Mouse (Mus musculus) gastrocnemius, adult 18-20 months (tissue): ENCODE data around the gene Oas3. TPM values are rescaled to one million over a fixed set of nuclear protein-coding genes. Genes with fewer than 3 reads are reported as not detected.

Experiments used
- DNase-seq: peaks from one replicate; pipeline ENCODE4 v3.0.0; 2021; ENCODE audit warnings: low spot score
- total RNA-seq, 2 experiments: library from RNA; stranded (reverse); gene quantifications; 2 replicates each; pipeline ENCODE4 v1.2.3; 2021

The Oas3 gene
- total RNA-seq, 2 experiments from 2014 or later, result not detected

GRCm38 (mm10) chr5:120754215-120754614 is 23.2 kb downstream of the Oas3 start:
- DNase-seq, result no peak

DNA sequence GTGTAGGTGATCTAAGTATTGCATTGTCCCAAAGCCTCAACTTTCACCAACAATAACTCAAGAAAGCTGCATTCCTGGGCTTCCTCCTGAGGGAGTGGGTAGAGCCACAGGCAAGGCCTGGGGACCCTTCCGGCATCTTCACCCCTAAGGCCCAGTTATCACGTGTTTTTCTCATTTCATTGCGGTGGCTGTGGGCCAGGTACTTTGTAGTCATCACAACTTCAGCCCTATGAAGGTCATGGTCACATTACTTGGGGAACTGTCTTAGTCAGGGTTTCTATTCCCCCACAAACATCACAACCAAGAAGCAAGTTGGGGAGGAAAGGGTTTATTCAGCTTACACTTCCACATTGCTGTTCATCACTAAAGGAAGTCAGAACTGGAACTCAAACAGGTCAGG is 24.7 kb downstream of the Oas3 start:
- DNase-seq, result no peak

DNA sequence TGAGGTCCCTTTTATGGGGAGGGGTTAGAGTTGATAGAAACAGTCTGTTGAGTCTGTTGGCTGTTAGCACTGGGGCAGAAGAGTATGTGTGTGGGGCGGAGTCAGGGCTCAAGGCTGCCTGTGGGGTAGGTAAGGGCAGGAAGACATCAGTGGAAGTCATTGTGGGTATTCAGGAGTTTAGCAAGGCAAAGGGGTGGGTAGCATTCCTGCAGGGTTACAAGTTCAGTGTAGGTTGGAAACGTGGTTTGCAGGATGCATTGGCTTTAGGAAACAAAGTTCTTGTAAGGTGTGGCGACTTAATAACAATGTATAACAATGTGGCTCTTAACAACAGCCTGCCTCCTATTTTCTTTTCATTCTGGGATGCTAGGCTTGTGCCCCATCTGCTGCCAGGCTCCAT is 26.3 kb downstream of the Oas3 start:
- no peak for DNase-seq

GRCm38 (mm10) chr5:120749688-120750087 is 27.8 kb downstream of the Oas3 start, which contains the start of gene Oas2:
Oas2 (minus strand) TSS chr5:120749853.
- peak; percentile 4 for DNase-seq

DNA sequence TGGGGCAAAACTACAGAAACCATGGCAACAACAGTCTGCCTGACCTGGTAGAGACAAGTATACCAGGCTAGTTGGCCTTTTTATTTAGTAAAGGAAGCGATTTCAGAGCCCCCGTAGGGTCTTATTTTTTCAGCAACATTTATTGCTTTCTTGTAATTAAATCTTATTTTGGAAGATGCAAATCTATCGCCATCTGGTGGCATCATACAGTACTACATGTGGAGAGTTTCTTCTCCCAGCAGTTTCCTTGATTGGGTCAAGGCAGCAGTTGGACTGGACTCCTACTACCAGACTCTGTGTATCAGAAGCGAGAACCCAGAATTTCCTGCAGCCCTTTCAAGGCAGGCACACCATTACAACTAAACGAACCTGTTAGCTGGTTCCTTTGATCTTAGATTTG is 31.0 kb downstream of the Oas3 start:
- DNase-seq, result peak; percentile 44

GRCm38 (mm10) chr5:120742125-120742524 is 35.3 kb downstream of the Oas3 start:
- DNase-seq, result no peak

GRCm38 (mm10) chr5:120734380-120734990 is 43.0 kb downstream of the Oas3 start:
- no peak for DNase-seq

- DNase-seq, result no peak
These were observed 43.8 kb downstream of the Oas3 start for GRCm38 (mm10) chr5:120733696-120734095.

DNA sequence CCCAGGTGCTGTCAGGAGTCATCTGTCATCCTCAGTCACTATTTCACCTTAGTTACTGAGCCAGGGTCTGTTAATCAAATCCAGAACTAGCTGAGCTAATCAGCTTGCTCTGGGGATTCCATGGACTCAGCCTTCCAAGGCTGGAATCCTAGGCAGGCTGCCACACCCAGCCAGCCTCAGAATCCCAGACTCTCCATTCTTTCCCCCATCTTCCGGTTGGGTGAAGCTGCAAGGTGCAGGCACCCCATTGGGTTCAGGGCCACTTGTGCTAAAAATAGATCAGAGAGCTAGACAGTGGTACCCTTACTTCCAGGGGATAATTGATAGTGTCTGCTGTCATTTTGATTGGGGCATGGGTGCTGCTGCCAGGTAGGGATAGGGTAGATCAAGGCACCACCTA is 44.7 kb downstream of the Oas3 start:
- no peak for DNase-seq

DNA sequence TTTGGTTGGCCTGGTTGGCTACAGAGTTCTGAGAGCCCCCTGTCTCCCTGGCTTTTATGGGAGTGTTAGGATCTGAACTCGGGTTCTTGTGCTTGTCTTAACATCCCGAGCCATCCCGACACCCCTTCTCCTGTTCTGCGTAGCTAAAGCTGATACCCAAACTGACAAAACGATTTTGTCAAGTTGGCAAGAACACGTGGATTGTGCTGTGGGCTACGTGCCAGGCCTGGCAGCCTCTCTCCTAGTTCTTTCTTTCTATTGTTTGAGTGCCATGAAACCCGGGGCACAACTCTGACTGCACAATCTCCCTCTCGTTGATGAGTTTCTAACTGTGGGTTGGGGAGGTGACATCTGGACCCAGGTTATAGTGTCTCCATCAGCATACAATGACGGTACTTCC is 48.1 kb downstream of the Oas3 start:
- no peak for DNase-seq

GRCm38 (mm10) chr5:120725811-120726455 is 51.5 kb downstream of the Oas3 start:
- DNase-seq, result no peak

DNA sequence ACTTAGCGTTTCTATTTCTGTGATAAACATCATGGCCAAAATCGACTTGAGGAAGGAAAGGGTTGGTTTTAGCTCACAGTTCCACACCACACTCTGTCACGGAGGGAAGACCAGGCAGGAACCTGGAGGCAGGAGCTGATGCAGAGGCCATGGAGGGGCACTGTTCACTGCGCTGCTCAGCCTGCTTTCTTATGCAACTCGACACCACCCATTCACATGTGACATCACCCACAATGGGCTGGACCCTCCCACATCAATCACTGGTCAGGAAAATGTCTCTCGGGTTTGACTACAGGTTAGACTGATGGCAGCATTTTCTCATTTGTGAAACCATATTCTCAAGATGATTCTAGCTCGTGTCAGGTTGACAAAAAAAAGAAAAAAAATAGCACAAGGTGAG is 56.5 kb downstream of the Oas3 start:
- no peak for DNase-seq

DNA sequence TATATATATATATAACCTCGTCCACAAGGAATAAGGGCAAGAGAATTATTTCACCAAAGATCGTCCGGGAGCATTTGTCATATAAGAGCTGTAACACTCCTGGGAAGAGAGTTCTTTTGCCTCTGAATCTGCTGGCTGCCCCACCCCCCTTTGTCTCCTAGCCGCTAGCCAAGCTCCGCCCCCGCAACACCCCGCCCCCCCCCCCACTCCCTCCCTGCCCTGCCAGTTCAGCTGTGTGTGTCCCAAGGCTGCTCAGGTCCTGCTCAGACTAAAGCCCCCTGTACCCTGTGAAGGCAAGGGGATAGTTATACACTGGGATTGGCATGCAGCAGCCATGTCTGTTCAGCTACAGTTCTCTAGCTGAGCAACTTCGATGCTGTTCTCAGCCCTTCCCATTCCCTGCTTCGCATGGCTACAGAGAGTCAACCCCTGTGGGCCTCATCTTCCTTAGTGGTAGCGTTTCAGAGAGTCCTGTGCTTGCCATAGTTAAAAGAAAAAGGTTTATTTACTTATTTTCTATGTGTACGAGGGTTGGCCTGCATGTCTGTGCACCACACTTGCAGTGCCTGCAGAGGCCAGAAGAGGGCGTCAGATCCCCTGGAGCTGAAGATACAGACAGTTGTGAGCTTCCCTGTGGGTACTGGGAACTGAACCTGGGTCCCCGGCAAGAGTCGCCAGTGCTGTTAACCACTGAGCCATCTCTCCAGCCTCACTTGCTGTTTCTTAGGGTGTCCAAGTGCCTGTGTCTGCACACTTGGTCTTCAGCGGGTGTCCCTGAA is 58.7 kb downstream of the Oas3 start:
- no peak for DNase-seq

- no peak for DNase-seq
These were observed 60.3 kb downstream of the Oas3 start for GRCm38 (mm10) chr5:120717136-120717535.

- peak; percentile 31 for DNase-seq
These were observed 63.1 kb downstream of the Oas3 start for GRCm38 (mm10) chr5:120714314-120714713.

DNA sequence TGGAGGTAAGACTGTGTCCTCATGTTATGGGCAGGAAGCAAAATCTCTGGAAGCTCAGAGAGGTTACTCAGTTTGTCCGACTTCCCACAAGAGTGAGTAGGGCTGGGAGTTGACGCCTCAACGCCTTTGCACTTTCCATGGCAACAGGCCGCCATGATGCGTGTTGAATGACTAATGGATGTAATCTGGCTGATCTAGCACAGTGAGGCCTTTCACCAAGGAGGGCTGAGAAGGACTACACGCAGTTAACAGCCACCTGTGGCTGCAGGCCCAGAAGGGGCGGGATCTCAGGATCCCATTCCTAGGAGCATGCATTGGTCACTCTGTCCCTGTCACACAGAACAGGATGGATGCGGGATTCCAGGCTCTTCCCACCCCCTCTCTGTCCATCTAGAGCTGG is 64.7 kb downstream of the Oas3 start:
- DNase-seq, result no peak

- no peak for DNase-seq
These were observed 65.6 kb downstream of the Oas3 start, which contains the start of gene Dtx1 for GRCm38 (mm10) chr5:120711827-120712226. Dtx1 (minus strand) TSS chr5:120711927.

DNA sequence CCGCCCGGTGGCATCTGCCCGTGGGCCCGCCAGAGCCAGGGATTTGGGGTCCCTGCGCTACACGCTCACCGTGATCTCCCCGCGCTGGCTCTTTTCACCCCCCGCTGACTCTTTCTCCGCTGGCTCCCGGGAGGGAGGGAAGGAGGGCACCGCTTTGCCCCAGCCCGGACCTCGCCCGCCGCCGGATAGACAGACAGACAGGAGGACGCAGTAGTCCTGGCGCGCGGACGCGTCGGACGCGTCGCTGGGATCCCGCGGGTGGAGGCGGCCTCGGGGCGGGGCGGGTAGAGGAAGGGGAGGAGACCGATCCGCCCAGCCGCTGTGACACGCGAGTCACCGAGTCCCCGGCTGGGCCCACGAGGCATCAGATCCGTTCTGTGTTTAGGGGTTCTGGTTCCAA is 66.0 kb downstream of the Oas3 start:
- peak; percentile 14 for DNase-seq

GRCm38 (mm10) chr5:120710826-120711248 is 66.6 kb downstream of the Oas3 start:
- no peak for DNase-seq

- no peak for DNase-seq
These were observed 67.2 kb downstream of the Oas3 start for GRCm38 (mm10) chr5:120710161-120710825.

DNA sequence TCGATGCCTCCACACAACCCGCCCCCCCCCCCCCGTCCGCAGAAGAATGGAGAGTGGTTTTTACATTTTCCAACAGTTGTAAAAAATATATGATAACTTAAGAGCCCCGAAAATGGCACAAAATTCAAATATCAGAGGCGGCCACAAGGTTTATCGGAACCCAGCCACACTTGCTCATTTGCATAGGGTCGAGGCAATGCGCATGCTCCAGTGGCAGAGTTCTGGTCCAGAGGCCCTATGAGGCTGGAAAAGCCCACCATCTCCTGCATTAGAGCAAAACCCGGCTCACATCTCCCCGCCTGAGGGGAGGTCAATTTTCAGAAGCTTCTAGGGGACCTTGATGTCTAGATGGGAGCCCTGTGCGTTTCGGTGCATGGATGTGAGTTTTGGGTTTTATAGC is 70.5 kb downstream of the Oas3 start:
- DNase-seq, result no peak

GRCm38 (mm10) chr5:120706541-120706940 is 70.9 kb downstream of the Oas3 start:
- DNase-seq, result no peak
